Mouse (Mus musculus) lung, postnatal 36 days (tissue): ENCODE measurements at regions not wholly inside any gene's neighbourhood (a gene's known extent, or its start where the extent isn't known, plus 50 kb on each side); places are given as distances from the start of the nearest gene placed in this dataset.
A peak's percentile ranks its signal among the peaks of the same experiment; 100 is the strongest.

Experiments
- DNase-seq: peaks from one replicate; pipeline ENCODE4 v3.0.0; 2022; ENCODE audit warnings: mixed read lengths

DNA sequence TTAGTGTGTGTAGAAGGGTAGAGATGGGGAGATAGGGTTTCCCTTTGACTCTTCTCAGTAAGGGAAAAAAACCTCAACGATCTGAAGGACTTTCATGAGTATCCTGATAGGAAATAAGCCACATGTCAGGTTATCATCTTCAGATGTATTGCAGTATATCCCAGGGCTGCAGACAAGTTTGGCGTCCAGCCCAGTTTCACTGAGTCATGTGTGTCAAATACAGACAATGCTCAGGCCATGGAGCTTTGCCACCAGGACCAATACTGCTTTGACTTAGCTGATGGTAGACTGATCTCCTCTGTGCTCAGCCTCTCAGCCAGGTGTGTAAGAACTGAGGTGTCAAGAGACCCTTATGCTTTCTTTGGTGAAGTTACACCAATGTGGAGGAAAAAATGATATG lies 62.9 kb downstream of the Cst10 start:
- DNase-seq: no peak

DNA sequence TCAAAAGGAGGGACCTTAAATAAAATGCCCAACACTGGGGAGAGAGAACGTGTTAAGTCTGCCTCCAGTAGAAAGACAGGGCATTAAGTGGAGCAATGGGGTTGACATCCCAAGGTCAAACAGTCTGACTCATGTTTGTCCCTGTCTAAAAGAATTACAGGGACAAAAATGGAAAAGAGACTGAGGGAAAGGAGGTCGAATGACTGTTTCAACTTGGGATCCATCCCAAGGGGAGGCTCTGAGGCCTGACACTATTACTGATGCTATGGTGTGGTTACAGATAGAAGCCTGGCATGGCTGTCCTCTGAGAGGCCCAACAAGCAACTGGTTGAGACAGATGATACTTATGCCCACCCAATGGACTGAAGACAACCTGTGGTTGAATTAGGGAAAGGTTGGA lies 67.6 kb downstream of the Cst10 start:
- no peak for DNase-seq

DNA sequence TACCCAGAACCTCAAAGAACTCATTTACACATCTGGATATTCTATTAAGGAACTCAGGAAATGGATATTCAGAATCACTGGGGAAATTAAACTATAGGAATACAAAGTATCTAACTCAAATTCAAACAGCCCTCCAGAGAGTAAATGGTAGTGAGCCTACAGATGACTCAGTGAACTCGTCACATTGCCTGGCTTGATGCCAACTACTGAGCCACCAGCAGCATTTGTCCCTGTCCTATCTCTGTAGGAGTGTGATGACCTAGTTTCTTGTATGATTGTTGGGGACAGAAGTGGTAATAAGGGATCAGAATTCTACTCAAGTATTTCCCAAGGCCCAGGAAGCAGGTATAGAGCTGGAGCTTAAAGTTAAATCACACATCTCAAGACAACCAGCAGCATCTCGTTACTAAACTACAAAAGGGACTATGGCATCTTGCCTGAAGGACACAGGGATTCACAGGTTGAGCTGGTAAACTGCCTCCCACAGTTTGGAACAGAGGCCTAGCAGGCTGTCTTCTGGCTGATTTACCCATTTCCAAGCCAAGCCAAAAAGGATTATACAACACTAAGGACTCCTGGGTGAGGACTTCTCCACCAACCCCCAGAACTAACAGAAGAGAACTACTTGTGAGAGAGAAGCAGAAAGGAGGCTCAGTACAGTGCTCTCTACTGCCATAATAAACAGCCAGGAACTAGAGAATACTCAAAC lies 88.6 kb downstream of the Cst10 start:
- DNase-seq: no peak

DNA sequence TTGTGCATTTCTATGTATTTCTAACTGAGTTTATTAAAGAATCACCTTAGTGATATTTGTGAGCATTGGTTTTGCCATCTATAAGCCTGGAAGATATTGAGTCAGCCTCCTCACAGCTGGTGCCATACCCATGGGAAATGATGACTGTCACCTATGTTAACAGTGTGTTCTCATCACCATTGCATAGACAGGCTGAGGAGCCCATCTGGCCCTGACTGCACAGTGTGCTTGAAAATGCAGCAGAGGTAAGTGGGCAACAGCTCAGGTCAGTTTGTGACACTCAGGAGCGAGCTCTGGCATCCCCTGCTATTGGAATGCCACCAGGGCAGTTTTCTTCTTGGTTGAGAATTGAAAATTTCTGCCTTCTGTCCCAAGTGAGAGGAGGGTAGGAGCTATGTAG lies 108.0 kb downstream of the Cst10 start:
- no peak for DNase-seq

DNA sequence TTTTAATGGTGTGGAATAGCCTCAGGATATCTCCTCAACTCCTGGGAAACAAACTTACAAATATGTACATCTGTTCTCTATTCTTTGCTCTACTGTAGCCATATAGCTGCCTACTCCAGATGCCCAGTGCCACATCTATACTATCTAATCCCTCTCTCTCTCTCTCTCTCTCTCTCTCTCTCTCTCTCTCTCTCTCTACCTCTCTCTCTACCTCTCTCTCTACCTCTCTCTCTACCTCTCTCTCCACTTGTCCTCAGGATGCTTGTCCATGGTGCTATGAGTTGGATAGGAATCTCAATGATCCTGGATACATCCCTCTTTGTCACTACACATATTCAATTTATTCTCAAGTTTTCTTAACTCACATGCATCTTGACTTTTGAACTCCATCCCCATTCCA lies 119.6 kb downstream of the Cst10 start:
- no peak for DNase-seq

DNA sequence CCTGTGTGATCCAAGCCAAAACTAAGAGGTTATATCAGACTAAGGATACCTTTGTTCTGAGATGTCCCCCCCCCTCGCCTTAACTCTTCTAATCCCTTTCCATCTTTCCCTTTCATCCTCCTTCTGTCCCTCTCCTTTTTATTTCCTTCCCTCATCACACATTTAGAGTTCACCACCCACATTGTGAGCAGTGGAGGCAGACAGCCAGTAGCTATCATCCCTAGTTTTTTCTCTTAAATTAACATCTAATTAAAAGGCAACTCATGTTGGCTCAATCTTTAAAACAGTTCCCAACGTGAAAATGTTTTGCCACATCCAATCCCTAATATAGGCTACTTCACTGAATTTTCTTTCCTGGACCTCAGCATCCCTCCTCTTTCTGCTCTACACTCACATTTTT lies 138.0 kb downstream of the Cst10 start:
- no peak for DNase-seq

DNA sequence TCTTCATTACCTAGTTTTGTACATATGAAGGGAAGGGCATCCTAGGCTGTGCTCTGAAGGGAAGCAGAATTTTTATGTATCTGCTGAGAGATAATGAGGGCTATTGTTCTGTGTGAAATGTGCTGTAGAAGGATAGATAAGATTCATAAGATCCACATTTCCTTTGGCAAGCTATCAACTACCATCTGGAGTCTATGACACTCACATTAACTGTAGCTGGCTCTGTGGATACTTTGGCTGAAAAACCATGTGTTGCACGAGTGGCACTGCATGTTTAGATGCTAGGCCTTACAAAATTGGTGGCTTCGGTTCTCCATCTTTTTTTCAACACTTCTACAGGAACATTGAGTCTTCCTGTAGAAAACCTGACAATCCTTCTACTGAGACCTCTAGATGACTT lies 140.9 kb downstream of the Cst10 start:
- DNase-seq: no peak

DNA sequence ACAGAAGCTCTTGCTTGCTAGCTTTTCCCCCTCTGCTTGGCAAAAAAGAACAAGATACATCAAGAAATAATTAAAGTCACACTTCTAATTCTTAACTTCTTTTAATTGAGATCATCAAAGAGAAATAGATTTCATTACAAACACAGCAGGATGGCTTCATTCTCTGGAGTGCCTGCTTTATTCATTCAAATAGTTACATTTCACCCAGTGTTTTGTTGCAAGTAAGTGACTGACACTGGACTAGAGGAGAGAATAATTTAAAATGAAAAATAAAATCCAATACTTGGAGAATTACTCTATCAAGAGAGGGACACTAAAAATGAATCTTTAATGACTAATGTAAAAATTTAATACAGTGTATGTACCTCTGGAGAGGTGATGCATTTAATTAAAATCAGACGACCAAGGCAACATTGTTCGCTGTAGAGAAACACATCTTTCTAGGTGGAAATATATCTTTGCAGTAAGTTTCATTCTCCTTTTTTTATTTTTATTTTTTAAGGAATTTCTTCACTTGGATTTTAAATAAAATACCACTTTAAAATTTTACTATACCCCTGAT lies 141.9 kb downstream of the Cst10 start:
- DNase-seq: no peak

DNA sequence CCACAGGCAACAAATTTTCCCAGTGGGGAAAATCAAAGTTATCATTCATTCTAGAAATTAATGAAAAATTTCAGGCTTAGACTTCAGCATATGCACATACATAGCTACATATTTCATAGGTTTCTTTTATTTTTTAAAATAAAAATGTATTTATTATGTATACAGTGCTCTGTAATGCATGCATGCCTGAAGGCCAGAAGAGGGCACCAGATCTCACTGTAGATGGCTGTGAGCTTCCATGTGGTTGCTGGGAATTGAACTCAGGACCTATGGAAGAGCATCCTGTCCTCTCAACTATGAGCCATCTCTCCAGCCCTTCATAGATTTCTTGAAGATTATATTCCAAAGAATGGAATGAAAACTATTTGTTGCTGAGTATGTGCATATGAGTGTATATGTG lies 150.4 kb downstream of the Cst10 start:
- no peak for DNase-seq

DNA sequence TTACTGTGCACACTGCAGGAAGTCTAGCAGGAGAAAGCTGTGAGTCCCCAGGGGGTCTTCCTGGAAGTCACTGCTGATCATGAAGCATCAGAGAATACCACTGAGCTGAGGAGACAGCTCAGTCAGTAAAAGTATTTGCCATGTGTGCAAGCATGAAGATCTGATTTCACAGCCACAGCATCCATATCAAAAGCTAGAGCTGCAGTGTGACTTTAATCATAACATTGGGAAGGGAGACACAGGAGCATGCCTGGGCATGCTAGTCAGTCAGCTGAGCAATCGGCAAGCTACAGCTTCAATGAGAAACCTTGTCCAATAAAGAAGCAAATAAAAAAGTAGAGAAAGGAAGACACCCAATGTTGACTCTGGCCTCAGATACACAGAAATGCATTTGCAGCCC lies 168.9 kb downstream of the Cst10 start:
- DNase-seq: no peak

DNA sequence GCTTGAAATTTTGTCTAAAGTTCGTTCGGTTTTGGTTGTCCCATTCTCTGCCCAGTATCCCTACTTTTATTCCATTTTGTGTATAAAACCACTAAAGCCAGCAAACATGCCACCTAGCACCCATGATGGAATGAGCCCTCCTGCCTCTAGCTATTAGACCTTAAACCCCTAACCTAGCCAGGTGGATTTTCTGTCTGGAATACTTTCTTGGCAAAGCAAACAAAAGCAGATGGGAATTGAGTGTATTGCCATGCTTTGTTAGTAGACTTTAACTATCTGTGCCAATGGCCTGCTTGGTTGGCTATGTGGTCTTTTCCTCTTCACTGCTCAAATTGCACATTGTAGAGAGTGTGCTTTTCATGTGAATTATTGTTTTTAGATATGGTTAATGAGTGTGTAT lies 197.7 kb downstream of the Cst10 start:
- DNase-seq: no peak

DNA sequence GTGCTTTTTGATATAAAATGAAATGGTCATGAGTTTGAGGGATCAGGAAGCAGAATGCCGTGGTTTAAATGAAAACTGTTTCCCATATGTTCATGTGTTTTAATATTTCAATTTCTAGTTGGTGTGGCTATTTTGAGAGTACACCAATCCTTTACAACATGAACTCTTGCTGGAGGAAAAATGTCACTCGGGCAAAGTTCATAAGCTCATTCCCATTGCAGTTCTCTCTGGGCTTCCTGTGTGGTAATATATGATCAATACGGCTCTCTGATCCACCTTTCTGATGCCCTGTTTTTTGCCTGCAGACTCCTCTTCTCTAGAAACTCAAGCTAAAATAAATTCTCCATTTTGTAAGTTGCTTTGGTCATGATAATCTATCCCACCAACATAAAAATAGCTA lies 208.5 kb downstream of the Cst10 start:
- DNase-seq: no peak

DNA sequence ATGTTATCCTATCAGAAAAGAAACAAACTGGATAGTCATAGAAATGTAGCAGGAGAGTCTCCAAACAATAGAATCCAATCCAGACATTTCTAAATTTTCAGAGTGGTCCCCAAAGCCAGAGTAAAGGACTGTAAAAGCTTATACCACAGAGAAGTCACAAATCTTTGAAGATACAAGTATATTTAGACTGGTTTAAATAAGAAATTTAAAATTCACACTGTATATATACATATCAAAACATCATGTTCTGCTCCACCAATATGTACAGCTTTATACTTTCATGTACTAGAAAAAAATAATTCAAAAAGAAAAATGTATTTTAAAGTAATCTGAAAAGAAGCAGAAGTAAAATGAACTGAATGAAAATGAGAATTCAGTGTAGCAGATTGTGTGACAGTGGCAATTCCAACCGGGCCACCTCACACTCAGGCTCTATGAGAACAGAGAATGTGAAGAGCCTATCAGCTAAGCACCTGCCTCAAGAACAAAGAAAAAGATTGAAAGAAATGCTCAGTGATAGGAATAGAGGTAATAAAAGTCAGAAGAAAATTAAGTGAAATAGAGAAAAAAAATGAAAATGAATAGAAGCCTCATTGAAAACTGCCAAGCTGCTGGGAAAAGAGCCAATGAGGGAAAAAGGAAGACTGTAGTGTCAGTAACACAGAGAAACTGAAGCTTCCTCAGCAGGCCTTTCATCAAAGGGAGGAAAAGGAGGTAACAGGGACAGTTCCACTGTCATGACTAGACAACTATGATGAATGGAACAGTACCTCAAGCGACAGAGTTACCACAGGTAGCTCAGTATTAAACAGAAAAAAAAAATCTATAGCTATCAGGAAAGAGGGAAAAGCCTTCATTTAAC lies 209.5 kb downstream of the Cst10 start:
- DNase-seq: no peak

DNA sequence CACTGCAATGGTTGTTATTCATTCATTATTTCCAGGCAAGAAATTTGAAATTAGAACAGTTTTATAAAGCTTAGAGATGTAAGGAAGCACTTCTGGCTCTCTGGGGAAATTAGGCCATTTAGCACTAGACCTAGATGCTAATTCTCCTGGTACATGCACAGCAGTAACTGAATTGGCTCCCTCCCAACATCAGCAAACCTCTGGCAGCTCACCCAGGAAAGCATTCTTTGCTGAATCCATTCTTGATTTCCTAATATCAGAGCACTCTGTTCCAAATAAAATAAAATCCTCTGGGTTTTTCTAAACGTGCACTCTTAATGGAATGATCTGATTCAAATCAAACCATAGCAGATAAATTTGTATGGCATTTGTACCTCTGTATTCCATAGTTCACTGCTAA lies 203.4 kb upstream of the Syndig1 start:
- DNase-seq: peak; percentile 17

DNA sequence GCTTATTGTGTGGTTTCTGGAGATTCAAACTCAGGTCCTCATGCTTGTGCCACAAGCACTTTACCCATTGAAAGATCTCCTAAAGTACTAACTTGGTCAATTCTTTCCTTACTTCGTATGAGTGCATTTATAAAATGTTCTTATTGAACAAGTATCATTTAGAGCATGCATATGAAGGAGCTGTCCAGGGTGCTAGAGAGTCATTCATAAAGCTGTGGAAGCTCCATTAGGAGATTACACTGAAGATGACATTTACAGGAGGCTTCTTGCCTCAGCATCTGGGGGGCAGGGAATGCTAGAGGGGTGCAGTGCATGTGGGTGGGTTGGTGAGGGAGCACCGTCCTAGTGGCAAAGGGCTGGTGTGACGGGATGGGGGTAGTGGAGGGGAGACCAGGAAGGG lies 187.8 kb upstream of the Syndig1 start:
- no peak for DNase-seq

DNA sequence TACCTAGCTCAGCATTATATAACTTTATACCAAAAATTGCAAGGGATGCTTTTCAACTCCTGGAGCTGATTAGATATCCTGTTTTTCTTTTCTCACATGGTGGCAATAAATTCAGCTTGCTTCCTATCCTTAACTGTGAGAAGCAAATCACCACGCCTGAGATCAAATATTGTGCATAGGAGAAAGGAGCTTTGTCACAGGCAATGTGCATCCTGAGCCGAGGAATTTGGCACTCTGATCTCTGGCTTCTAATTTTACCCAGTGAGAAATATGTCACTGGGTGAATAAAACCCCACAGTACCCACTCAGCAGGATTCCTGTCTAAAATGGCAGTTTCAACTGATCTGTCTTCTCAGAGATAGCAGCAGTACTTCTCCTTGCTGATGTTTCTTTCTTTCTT lies 177.2 kb upstream of the Syndig1 start:
- DNase-seq: no peak

DNA sequence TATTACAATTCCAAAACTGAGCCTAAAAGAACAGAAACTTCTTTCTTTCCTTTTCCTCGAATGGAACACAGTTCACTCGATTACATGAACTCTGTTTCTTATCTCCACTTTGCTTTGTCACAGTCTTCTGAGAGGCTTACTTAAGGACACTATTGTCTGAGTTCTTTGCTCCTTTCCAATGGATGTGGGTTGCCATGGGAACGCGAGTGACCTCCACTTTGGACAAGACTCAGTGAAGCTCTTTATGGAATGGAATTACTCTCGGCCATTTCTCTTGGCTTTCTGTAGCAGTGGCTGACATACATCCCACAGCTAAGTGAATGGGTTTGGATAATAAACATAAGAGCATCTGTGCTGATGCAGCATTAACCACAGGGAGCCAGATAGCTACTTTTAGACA lies 167.9 kb upstream of the Syndig1 start:
- no peak for DNase-seq

DNA sequence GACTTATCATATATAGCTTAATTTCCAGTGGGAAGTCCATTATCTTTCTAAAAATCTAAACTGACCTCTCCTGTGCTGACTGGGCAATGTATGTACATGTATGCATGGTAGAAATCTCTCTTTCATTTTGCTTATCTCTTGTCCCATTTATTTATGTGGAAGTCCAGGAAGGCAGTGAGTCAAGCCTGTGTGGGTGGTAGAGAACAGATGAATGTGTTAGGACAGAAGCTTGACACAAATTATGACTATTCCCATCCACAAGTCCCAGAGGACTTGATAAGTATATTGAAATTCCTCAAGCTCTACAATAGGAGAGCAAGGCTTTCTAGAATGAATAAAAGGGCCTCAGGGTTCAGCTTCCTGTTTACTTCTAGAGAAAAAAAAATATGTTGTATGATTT lies 164.6 kb upstream of the Syndig1 start:
- no peak for DNase-seq

DNA sequence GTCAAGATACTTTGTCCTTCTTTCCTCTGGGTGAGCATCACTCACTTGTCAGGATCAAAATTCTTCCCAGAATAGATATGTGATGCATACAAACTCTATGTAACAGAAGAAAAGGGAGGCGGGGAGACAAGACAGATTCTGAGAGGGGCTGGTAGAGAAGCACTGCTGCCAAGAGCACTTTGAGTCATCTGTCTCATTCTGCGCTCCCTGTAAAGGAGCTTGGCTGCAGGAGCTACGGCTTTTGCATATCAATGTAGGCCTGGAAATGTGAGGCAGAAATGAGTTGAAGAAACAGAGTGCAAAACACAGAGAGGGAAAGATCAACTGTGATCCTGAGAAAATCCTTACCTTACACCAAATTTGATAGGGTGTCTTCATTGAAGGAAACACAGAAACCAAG lies 162.6 kb upstream of the Syndig1 start:
- DNase-seq: no peak

DNA sequence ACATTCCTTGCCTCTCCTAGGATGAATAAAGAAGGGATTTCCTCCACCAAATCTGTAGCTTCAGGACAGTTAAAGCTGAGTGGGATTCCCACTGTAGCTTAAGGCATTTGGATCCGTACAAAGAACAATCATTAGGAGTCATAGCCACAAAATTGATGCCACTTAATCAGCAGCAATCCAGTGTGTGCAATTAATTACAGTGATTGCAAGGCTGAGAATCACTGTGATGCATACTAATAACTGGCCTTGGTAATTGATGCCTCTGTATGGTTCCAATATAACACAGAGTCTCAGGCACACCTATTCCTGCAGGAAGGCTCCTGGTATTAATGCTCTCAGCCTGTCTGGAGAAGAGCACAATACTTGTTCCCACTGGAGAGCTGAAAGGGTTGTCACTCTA lies 157.1 kb upstream of the Syndig1 start:
- DNase-seq: no peak

DNA sequence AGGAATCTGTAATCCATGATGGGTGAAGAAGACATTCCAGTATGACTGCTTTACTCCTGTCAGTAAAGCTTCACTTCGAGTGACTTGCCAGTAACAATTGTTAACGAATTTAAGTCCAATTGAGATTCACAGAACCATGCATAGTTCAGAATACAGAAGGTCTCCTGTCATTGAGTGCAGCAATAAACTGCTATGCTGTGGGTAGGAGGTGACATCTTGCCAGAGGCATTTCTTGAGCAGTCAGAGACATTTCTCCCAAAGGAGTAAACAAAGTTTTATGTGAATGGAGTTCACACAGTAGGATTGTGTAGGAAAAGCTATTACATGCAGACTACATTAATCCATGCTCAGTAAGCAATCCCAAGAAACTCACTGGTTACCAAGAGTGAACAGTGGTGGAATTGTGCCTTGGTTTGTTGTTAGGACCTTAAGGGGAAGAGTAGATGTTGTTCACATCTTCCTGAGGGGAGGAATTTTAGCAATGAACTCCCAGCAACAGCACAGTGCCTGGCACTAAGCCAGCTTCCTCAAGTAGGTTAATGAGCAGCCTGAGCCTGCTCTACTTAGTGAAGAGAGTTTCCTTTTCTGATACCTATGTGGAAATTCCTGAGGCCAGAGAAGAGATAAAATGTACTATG lies 149.1 kb upstream of the Syndig1 start:
- DNase-seq: peak; percentile 61

DNA sequence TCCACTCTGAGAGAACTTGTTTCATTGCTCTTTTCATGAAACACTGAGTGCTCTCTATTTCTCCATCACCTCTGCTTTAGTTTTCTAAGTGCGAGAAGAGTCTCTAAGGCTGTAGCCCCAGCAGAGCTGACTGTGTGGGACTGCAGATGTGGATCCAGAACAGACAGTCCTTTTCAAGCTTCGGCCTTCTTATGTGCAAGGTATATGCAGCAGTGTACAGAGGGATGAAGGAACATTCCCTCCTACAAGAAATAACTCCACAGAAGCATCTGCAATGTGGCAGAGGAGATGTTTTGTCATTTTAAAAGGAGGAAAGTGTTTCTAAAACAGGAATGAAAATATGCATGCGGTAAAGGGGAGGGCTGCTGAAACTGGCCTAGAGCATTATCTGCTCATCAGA lies 106.7 kb upstream of the Syndig1 start:
- no peak for DNase-seq

DNA sequence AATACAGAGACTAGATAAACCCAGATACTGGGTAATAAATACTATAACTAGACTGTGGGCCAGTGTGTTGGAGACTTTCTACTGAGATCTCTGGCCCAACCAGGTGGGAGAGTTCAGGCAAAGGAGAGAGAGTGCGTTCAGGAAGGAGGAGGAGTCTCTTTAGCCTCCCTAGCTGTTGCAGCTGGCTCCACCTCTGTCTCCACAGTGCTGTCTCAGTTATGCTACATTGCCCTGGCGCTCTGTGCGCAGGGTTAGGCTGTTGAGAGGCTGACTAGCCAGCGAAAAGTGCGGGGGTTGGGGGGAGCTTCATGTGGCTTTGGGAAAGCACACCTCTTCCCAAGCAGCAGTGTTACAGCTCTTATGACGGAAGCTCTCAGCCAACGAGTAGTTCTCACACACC lies 104.7 kb upstream of the Syndig1 start:
- no peak for DNase-seq

DNA sequence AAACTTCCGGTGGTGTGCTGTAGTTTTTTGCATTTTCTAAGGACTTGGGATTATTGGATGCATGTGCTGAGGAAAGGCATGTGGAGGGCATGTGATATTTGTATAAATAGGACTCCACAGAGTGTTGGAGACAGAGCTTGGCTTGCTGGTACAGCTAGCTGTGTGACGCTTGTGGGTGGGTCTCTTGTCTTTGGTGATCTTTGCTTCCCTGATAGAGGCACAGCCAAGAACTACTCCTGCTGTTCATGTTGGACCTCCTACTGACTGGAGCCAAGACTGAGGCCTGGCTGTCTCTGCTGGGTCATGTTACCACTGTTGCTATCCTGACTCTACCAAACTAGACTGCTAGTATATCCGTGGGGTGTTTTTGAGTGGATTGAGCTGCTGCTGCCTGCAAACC lies 103.1 kb upstream of the Syndig1 start:
- no peak for DNase-seq
